Mouse (Mus musculus): ENCODE data around the gene Ppp3ca.

The Ppp3ca gene

GRCm38 (mm10) chr3:136798896-136799295 is 129.0 kb downstream of the Ppp3ca start:
- in situ Hi-C loops (cut with MboI; ENCODE audit: low sequenced_read_pairs), result no loop called here

GRCm38 (mm10) chr3:136802595-136802994 is 132.7 kb downstream of the Ppp3ca start:
- in situ Hi-C loops (cut with MboI; ENCODE audit: low sequenced_read_pairs), result no loop called here

DNA sequence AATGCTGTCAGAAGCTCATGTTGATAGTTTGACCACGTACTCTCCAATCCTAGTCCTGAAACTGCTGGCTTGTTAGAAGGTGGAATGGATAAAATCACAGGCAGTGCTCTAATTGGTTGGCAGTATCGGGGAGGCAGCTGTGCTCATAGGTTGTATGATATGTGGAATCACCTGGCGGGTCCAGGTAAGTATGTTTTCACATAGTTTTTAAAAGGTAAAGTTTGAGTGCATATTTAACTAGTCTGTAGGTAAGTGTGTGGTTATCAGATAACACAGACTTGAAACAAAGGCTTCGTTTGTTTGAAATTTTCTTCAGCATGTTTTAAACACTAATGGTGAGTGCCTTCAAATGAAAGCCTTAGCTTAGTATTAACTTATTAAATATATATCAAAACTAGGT is 136.0 kb downstream of the Ppp3ca start:
- in situ Hi-C loops (cut with MboI; ENCODE audit: low sequenced_read_pairs), result no loop called here

DNA sequence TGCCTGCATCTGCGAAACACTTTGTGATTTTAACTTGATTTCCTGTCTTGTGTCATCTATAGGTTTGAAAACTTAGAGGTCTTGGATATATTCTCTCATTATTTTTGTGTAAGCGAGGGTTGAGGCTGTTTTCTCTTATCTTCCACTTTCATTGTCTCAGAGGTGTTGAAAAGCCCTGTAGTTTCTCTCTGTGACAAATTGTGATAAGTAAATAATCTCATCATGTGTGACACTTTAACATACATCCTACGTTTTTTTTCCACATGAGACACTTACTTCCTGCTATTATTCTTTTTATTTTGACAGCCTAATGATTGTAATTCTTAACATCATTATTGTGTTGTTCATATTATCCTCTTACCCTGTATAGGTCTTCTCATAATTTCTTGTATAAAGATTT is 140.3 kb downstream of the Ppp3ca start:
- in situ Hi-C loops (cut with MboI; ENCODE audit: low sequenced_read_pairs), result no loop called here

- in situ Hi-C loops (cut with MboI; ENCODE audit: low sequenced_read_pairs), result no loop called here
Observed at GRCm38 (mm10) chr3:136812162-136812561, 142.2 kb downstream of the Ppp3ca start.

DNA sequence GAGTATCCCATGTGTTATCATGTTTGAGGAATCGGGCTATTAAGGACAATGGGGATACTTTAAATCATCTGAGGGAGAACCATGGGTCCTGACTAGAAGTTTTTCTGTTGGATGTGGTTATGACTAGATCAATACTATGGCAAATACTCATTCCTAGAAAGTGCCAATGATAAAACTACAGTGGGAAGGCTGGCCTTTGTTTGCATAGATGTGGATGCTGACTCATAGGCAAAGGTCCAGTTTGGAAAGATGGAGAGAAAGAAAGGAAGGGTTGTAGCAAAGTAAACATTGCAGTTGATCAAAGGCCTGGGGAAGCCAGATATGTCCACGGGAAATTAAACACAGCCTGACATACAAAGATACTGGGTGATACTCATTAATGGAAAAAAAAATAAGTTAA is 142.9 kb downstream of the Ppp3ca start:
- in situ Hi-C loops (cut with MboI; ENCODE audit: low sequenced_read_pairs), result no loop called here

DNA sequence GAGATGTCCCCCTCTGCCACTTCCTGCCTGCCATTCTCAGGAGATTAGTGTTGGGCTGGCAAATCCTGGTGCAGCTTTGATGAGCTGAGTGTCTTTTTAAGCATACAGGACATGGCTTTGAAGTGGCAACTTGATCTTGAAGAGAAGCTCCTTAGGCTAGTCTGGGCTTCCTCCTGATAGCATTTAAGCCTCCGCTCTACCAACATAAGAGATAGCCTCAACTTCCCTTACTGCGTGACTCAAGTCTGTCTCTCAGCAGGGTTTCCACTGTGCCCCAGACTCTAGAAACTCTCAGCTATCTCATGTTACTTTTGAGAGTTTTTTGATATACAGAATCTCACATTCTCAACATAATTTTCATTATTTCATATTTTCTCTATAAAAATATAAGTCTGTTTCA is 144.0 kb downstream of the Ppp3ca start:
- in situ Hi-C loops (cut with MboI; ENCODE audit: low sequenced_read_pairs), result no loop called here

DNA sequence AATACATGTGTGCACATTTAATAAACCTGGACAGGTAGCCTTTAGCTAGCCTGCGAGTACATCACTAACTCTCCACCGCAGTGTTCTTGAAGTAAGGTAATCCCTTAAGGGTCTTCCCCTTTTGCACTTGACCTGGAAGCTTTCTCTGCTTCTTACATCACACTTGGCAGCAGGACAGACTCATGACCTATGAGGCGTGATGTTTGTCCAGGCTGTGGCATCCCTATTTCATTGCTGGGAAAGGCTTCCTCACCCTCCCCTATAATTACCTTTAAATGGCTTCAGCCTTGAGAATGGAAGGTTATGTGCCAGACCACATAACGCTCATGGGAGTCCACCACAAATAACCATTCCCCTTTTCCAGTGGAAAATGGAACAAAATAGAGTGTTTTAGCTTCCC is 145.0 kb downstream of the Ppp3ca start:
- in situ Hi-C loops (cut with MboI; ENCODE audit: low sequenced_read_pairs), result no loop called here

DNA sequence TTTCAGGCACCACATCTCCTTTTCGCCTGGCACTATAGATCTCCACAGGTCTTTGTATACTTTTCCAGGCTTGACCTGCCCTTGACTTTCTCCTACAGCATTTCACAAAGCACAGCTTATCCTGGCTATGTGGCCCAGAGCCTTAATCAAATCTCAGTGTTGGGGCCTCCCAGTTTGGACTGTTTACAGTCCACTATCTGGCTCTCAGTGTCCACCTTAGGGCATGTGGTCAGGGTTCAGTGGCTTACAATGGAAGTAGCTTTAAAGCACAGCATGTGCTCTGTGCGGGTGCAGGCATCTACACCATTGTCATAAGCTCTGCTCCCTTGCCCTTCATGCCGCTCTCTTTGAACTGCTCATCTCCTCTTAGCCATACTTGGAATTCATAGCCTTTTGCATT is 146.4 kb downstream of the Ppp3ca start:
- in situ Hi-C loops (cut with MboI; ENCODE audit: low sequenced_read_pairs), result no loop called here

DNA sequence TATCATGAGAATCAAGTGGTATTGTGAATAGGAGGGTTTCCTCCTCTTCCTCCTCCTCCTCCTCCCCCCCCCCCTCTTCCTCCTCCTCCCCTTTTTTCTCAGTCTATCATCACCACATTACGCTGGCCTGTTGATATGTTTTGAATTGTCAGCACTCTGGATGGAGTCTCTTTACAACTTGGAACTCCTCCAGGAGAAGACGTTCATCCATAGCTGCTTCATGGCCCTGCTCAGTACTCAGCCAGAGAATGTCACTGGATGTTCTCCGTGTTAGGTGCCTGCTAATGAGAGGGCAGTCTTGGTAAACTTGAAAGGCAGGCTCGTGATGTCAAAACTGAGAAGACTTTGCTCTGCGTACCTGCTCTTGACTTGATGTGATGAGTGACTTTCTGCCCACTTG is 149.1 kb downstream of the Ppp3ca start:
- in situ Hi-C loops (cut with MboI; ENCODE audit: low sequenced_read_pairs), result no loop called here

- in situ Hi-C loops (cut with MboI; ENCODE audit: low sequenced_read_pairs), result no loop called here
Observed at GRCm38 (mm10) chr3:136821039-136821438, 151.1 kb downstream of the Ppp3ca start.

DNA sequence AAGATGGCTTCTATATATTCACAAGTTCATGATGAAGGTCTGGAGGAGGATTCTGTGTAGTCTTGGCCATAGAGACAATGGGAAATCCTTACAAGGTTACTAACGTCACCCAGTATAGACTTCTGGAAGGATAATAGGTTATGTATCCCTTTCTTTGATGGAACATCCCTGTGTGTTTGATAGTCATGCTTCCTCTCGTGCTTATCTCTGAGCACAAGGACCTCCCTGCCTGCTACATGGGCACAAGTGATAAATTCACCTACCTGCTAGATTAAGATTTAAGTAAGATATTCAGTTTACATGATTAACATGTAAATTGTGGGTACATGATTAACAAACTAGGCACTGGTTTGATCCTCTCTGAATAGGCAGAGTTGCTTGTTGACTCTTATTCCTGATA is 152.1 kb downstream of the Ppp3ca start:
- in situ Hi-C loops (cut with MboI; ENCODE audit: low sequenced_read_pairs), result no loop called here

DNA sequence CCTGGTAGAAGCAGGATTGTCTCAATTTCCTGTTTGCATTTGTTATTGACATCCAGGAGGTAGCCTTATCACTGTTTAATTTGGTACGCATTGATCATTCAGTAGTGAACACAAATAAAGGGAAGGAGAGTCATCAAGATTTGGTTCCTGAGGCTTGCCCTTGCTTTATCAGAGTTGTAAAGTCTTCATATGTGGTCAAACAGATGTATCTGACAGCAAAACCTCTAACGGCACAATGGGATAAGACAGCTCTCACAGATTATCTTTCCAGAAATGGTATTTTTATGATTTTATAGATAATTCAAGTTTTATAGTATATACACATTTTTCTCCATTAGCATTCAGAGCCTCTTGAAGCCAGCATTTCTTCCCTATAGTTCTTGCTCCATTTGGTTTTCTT is 152.5 kb downstream of the Ppp3ca start:
- in situ Hi-C loops (cut with MboI; ENCODE audit: low sequenced_read_pairs), result no loop called here

- in situ Hi-C loops (cut with MboI; ENCODE audit: low sequenced_read_pairs), result no loop called here
Observed at GRCm38 (mm10) chr3:136828451-136828850, 158.5 kb downstream of the Ppp3ca start.

DNA sequence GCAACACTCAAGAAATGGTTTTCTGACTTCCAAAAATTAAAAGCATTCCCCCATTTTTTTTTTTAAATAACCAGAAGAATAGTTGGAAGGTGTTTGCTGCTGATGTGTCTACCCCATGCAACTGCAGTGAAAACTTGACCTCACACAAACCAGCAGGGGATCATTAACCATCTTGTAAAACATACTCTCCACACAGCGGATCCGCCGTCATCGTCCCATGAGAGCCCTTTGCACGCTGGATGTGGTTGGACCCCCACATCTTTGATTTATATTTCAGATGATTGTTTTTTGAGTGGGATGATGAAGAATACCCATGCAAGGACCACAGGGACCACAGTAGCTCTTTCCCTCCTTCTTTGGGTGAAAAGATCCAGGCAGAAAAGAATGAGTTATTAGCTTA is 159.2 kb downstream of the Ppp3ca start:
- in situ Hi-C loops (cut with MboI; ENCODE audit: low sequenced_read_pairs), result no loop called here

GRCm38 (mm10) chr3:136830687-136831220 is 160.8 kb downstream of the Ppp3ca start:
- in situ Hi-C loops (cut with MboI; ENCODE audit: low sequenced_read_pairs), result no loop called here

- in situ Hi-C loops (cut with MboI; ENCODE audit: low sequenced_read_pairs), result no loop called here
Observed at GRCm38 (mm10) chr3:136833003-136833745, 163.2 kb downstream of the Ppp3ca start.

DNA sequence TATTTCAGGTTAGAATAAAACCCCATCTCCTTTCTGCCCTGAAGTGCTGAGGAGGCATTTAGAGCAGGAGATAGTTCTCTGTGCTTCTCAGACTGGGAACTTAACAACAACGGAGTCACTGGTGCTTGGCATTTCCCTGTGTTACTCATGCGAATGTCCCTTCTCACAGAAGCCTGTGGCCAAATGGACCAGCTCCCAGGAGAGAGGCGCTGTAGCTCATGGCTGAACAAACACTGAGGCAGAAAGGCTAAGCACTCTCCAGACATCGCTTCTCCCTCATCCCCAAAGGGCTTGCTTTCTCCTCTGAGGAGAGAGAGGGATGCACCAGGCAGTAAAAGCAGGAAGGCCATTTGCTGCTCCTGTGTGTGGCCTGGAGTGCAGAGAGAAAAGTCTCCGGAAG is 164.0 kb downstream of the Ppp3ca start:
- in situ Hi-C loops (cut with MboI; ENCODE audit: low sequenced_read_pairs), result no loop called here

- in situ Hi-C loops (cut with MboI; ENCODE audit: low sequenced_read_pairs), result no loop called here
Observed at GRCm38 (mm10) chr3:136835851-136836250, 165.9 kb downstream of the Ppp3ca start.

DNA sequence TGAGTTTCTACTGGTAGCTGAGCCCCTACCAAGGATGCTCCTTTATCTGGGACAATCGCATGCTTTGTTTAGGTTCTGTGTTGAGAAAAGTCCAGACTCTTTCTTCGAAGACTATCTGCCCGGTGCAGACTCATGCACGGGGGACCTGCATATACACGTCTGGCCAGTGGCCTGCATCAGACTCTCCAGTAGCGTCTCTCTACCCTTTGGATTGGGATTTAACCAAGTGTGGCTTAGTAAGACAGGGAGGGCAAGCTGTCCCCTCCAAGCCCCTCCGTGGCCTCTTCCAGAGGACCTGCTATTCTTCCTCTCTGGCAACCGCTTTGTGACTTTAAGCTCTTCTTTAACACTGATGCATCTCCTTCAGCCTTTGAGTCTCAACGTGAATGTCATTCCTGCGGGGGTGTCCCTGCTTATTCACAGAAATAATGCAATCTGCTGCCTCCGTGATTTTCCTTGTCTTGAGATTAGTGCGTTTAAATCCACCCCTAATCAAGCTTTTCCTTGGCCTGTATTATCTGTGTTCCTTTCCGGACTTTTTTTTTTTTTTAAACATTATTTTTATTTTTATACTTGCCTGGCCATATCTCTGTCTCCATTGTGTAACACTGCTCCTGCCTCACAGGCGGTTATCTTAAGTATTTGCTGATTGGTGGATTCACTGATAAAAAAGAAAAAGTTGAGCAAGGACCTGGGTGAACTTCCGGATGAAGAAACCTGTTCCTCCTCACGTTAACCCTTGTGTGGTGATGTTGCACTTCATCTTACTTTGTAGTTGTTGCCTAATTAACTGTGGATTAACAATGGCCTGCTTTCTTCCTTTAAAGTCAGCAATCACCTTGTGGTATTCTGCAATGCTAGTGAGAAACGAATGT is 166.6 kb downstream of the Ppp3ca start:
- in situ Hi-C loops (cut with MboI; ENCODE audit: low sequenced_read_pairs), result no loop called here

DNA sequence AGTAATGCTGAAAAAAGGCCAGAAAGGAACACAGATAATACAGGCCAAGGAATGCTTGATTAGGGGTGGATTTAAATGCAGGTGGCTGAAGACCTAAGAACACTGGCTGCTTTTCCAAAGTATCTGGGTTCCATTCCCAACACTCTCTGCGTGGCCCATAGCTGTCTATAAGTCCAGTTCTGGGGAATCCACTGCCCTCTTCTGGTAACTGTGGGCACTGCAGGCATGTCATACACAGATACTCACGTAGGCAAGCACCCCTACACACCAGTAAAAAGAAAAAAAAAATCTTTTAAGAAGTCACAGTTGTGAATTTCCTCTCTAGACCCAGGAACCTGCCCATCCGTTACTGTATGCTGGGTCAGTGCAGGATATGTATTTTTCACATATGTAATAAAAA is 167.7 kb downstream of the Ppp3ca start:
- in situ Hi-C loops (cut with MboI; ENCODE audit: low sequenced_read_pairs), result no loop called here

DNA sequence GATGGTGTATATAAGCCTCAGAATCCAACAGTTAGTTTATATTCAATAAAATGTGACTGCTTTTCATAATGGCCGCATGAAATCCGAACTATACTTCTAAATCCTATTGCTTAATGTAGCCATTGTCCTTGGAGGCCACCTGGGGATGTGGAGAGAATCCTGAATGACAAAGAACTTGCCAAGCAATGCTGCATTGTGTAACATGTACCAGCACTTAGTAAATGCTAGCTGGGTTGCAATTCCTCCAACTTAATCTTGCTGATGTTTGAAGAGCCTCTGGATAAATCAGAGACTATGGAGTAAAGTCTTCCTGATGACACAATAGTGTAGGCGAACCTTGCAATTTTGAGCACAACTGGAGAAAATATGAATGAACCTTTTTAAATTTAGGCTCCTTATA is 171.4 kb downstream of the Ppp3ca start:
- in situ Hi-C loops (cut with MboI; ENCODE audit: low sequenced_read_pairs), result no loop called here
